Mouse (Mus musculus): ENCODE data around the gene Pde1c. TPM values are rescaled to one million over a fixed set of nuclear protein-coding genes. Genes with fewer than 3 reads are reported as not detected.

The Pde1c gene
- polyA plus RNA-seq, 1 experiment from 2014 or later = 6.2 TPM

GRCm38 (mm10) chr6:56275461-56275860 is 293.4 kb downstream of the Pde1c start:
- no peaks in the 10 kb centered on the region for H3K27me3 ChIP-seq (ENCODE audit: control insufficient read depth, insufficient read depth, low read length)

GRCm38 (mm10) chr6:56271741-56272140 is 297.2 kb downstream of the Pde1c start:
- no peak for DNase-seq (ENCODE audit: low spot score)
- no peak for ATAC-seq (replicated peaks; ENCODE audit: low FRiP score)

More at GRCm38 (mm10) chr6:56275461-56275860, 293.4 kb downstream of the Pde1c start:
- no peak for ATAC-seq (replicated peaks; ENCODE audit: low FRiP score)
- Histone ChIP-seq H3K9ac (ENCODE audit: low read length) (no peak overlapping the region), H3K4me2 (ENCODE audit: low read depth, low read length, severe bottlenecking) (no peak overlapping the region), H3K9me3 (ENCODE audit: control insufficient read depth, low read length) (no peaks in the 10 kb centered on the region), H3K4me1 (replicated peaks; ENCODE audit: control insufficient read depth, insufficient read depth, low read length) (no peaks in the 10 kb centered on the region), H3K36me3 (ENCODE audit: control insufficient read depth, insufficient read depth, low read length) (no peaks in the 10 kb centered on the region), H3K4me3 (ENCODE audit: low read depth, low read length) (no peak overlapping the region), H3K27ac (ENCODE audit: low read depth, low read length) (no peak overlapping the region)
- DNase-seq (ENCODE audit: low spot score) = no peak
- WGBS = 74% methylated on average over 1 of the region's 1 CpGs

GRCm38 (mm10) chr6:56264509-56264908 is 304.4 kb downstream of the Pde1c start:
- Histone ChIP-seq H3K4me1 (replicated peaks; ENCODE audit: control insufficient read depth, insufficient read depth, low read length) (no peaks in the 10 kb centered on the region), H3K9ac (ENCODE audit: low read length) (no peak overlapping the region), H3K27ac (ENCODE audit: low read depth, low read length) (no peak overlapping the region), H3K27me3 (ENCODE audit: control insufficient read depth, insufficient read depth, low read length) (no peaks in the 10 kb centered on the region), H3K4me2 (ENCODE audit: low read depth, low read length, severe bottlenecking) (no peak overlapping the region), H3K4me3 (ENCODE audit: low read depth, low read length) (no peak overlapping the region), H3K36me3 (ENCODE audit: control insufficient read depth, insufficient read depth, low read length) (no peaks in the 10 kb centered on the region), H3K9me3 (ENCODE audit: control insufficient read depth, low read length) (no peaks in the 10 kb centered on the region)
- 91% methylated on average over 4 of the region's 4 CpGs for WGBS
- ATAC-seq (replicated peaks; ENCODE audit: low FRiP score) = no peak
- no peak for DNase-seq (ENCODE audit: low spot score)

More at GRCm38 (mm10) chr6:56271741-56272140, 297.2 kb downstream of the Pde1c start:
- Histone ChIP-seq H3K9me3 (ENCODE audit: control insufficient read depth, low read length) (no peaks in the 10 kb centered on the region), H3K4me1 (replicated peaks; ENCODE audit: control insufficient read depth, insufficient read depth, low read length) (no peaks in the 10 kb centered on the region), H3K36me3 (ENCODE audit: control insufficient read depth, insufficient read depth, low read length) (no peaks in the 10 kb centered on the region), H3K9ac (ENCODE audit: low read length) (no peak overlapping the region), H3K4me2 (ENCODE audit: low read depth, low read length, severe bottlenecking) (no peak overlapping the region), H3K4me3 (ENCODE audit: low read depth, low read length) (no peak overlapping the region), H3K27me3 (ENCODE audit: control insufficient read depth, insufficient read depth, low read length) (no peaks in the 10 kb centered on the region), H3K27ac (ENCODE audit: low read depth, low read length) (no peak overlapping the region)
- 91% methylated on average over 2 of the region's 2 CpGs for WGBS

- WGBS = 87% methylated on average over 3 of the region's 3 CpGs
- H3K27ac ChIP-seq (ENCODE audit: low read depth, low read length) = no peak overlapping the region
- no peak overlapping the region for H3K4me2 ChIP-seq (ENCODE audit: low read depth, low read length, severe bottlenecking)
- no peak for ATAC-seq (replicated peaks; ENCODE audit: low FRiP score)
- H3K4me1 ChIP-seq (replicated peaks; ENCODE audit: control insufficient read depth, insufficient read depth, low read length) = no peaks in the 10 kb centered on the region
- no peaks in the 10 kb centered on the region for H3K36me3 ChIP-seq (ENCODE audit: control insufficient read depth, insufficient read depth, low read length)
- DNase-seq (ENCODE audit: low spot score) = no peak
- no peak overlapping the region for H3K9ac ChIP-seq (ENCODE audit: low read length)
- H3K27me3 ChIP-seq (ENCODE audit: control insufficient read depth, insufficient read depth, low read length) = no peaks in the 10 kb centered on the region
- H3K4me3 ChIP-seq (ENCODE audit: low read depth, low read length) = no peak overlapping the region
- no peaks in the 10 kb centered on the region for H3K9me3 ChIP-seq (ENCODE audit: control insufficient read depth, low read length)
Observed at GRCm38 (mm10) chr6:56260118-56260517, 308.8 kb downstream of the Pde1c start.

- H3K4me2 ChIP-seq (ENCODE audit: low read depth, low read length, severe bottlenecking) = no peak overlapping the region
- no peaks in the 10 kb centered on the region for H3K27me3 ChIP-seq (ENCODE audit: control insufficient read depth, insufficient read depth, low read length)
- no peaks in the 10 kb centered on the region for H3K9me3 ChIP-seq (ENCODE audit: control insufficient read depth, low read length)
- no peaks in the 10 kb centered on the region for H3K36me3 ChIP-seq (ENCODE audit: control insufficient read depth, insufficient read depth, low read length)
- WGBS = 96% methylated on average over 2 of the region's 2 CpGs
- ATAC-seq (replicated peaks; ENCODE audit: low FRiP score) = no peak
- no peak overlapping the region for H3K27ac ChIP-seq (ENCODE audit: low read depth, low read length)
- no peak overlapping the region for H3K9ac ChIP-seq (ENCODE audit: low read length)
- H3K4me3 ChIP-seq (ENCODE audit: low read depth, low read length) = no peak overlapping the region
- no peak for DNase-seq (ENCODE audit: low spot score)
- no peaks in the 10 kb centered on the region for H3K4me1 ChIP-seq (replicated peaks; ENCODE audit: control insufficient read depth, insufficient read depth, low read length)
Observed at GRCm38 (mm10) chr6:56257555-56258297, 311.2 kb downstream of the Pde1c start.

- H3K4me2 ChIP-seq (ENCODE audit: low read depth, low read length, severe bottlenecking) = no peak overlapping the region
- H3K4me3 ChIP-seq (ENCODE audit: low read depth, low read length) = no peak overlapping the region
- DNase-seq (ENCODE audit: low spot score) (no peak), ATAC-seq (replicated peaks; ENCODE audit: low FRiP score) (no peak)
- H3K36me3 ChIP-seq (ENCODE audit: control insufficient read depth, insufficient read depth, low read length) = no peaks in the 10 kb centered on the region
- H3K27ac ChIP-seq (ENCODE audit: low read depth, low read length) = no peak overlapping the region
- no peaks in the 10 kb centered on the region for H3K4me1 ChIP-seq (replicated peaks; ENCODE audit: control insufficient read depth, insufficient read depth, low read length)
- 86% methylated on average over 3 of the region's 3 CpGs for WGBS
- no peak overlapping the region for H3K9ac ChIP-seq (ENCODE audit: low read length)
- no peaks in the 10 kb centered on the region for H3K9me3 ChIP-seq (ENCODE audit: control insufficient read depth, low read length)
- no peaks in the 10 kb centered on the region for H3K27me3 ChIP-seq (ENCODE audit: control insufficient read depth, insufficient read depth, low read length)
Observed at GRCm38 (mm10) chr6:56250091-56250490, 318.8 kb downstream of the Pde1c start.

- Histone ChIP-seq H3K27me3 (ENCODE audit: control insufficient read depth, insufficient read depth, low read length) (no peaks in the 10 kb centered on the region), H3K9ac (ENCODE audit: low read length) (no peak overlapping the region), H3K9me3 (ENCODE audit: control insufficient read depth, low read length) (no peaks in the 10 kb centered on the region), H3K4me2 (ENCODE audit: low read depth, low read length, severe bottlenecking) (no peak overlapping the region), H3K4me3 (ENCODE audit: low read depth, low read length) (no peak overlapping the region), H3K27ac (ENCODE audit: low read depth, low read length) (no peak overlapping the region), H3K36me3 (ENCODE audit: control insufficient read depth, insufficient read depth, low read length) (no peaks in the 10 kb centered on the region), H3K4me1 (replicated peaks; ENCODE audit: control insufficient read depth, insufficient read depth, low read length) (no peaks in the 10 kb centered on the region)
- ATAC-seq (replicated peaks; ENCODE audit: low FRiP score) = no peak
- no peak for DNase-seq (ENCODE audit: low spot score)
- 65% methylated on average over 1 of the region's 1 CpGs for WGBS
Observed at GRCm38 (mm10) chr6:56191426-56192140, 377.3 kb downstream of the Pde1c start.

- ATAC-seq (replicated peaks; ENCODE audit: low FRiP score) = no peak
- 86% methylated on average over 2 of the region's 2 CpGs for WGBS
- H3K36me3 ChIP-seq (ENCODE audit: control insufficient read depth, insufficient read depth, low read length) = no peaks in the 10 kb centered on the region
Observed at GRCm38 (mm10) chr6:56176485-56176884, 392.4 kb downstream of the Pde1c start.

More at GRCm38 (mm10) chr6:56176485-56176884, 392.4 kb downstream of the Pde1c start:
- Histone ChIP-seq H3K9me3 (ENCODE audit: control insufficient read depth, low read length) (no peaks in the 10 kb centered on the region), H3K27me3 (ENCODE audit: control insufficient read depth, insufficient read depth, low read length) (no peaks in the 10 kb centered on the region), H3K4me1 (replicated peaks; ENCODE audit: control insufficient read depth, insufficient read depth, low read length) (no peaks in the 10 kb centered on the region), H3K4me2 (ENCODE audit: low read depth, low read length, severe bottlenecking) (no peak overlapping the region), H3K4me3 (ENCODE audit: low read depth, low read length) (no peak overlapping the region), H3K9ac (ENCODE audit: low read length) (no peak overlapping the region), H3K27ac (ENCODE audit: low read depth, low read length) (no peak overlapping the region)
- no peak for DNase-seq (ENCODE audit: low spot score)
